Mouse (Mus musculus) liver, postnatal 0 days (tissue): ENCODE measurements around the gene Slit3.

Source experiments
- CTCF ChIP-seq: sonication (generic); IDR thresholded peaks from 2 replicates; pipeline ENCODE4 v1.5.1; 2016; ENCODE audit warnings: antibody characterized with exemption, low read depth
- EP300 ChIP-seq: IDR thresholded peaks from 2 replicates; pipeline ENCODE4 v1.6.1; 2016; ENCODE audit warnings: antibody characterized with exemption, low read depth, mild to moderate bottlenecking

DNA sequence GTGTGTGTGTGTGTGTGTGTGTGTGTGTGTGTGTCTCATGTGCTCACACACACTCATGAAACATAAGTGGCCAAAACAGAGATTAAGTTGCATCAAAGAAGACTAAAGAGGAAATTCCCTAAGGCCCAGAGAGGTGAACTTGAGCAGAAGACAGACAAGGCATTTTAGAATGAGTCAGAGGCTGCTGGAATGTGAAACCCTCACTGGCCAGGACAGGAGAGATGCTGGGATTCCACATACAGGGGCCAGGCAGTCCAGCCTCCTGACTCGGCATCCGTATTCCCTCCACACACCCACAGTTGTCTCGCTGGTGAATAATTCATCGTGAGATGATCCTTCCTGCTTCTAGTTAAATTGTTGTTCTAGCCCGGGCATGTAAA is 352.6 kb downstream of the Slit3 start:
- TF ChIP-seq EP300 (no peak), CTCF (no peak)
